Mouse (Mus musculus): Measurements from ENCODE around the gene Tnfaip1. TPM values are rescaled to one million over a fixed set of nuclear protein-coding genes. Genes with fewer than 3 reads are reported as not detected.
"Not testable (repeated sequence)": the region's sequence is repeated elsewhere in the genome, so short reads cannot be mapped to it uniquely, and the experiment has no call there.

Tnfaip1 gene
- polyA plus RNA-seq, 1 experiment from 2014 or later, result 85.1 TPM

GRCm38 (mm10) chr11:78547718-78548460 lies 11.8 kb upstream of the Tnfaip1 start:
- Histone ChIP-seq H3K4me3 (ENCODE audit: low read length) (no peak overlapping the region), H3K4me1 (replicated peaks; ENCODE audit: control insufficient read depth, insufficient read depth, low read length) (peaks cover 25% of the 10 kb centered on the region), H3K27ac (ENCODE audit: low read length) (no peak overlapping the region), H3K27me3 (ENCODE audit: control insufficient read depth, insufficient read depth, low read depth, low read length) (no peaks in the 10 kb centered on the region), H3K9me3 (ENCODE audit: control insufficient read depth, low read length) (no peaks in the 10 kb centered on the region), H3K36me3 (ENCODE audit: control insufficient read depth, insufficient read depth, low read length) (peaks cover 13% of the 10 kb centered on the region), H3K4me2 (ENCODE audit: low read depth, low read length) (no peak overlapping the region), H3K9ac (ENCODE audit: low read length) (no peak overlapping the region)
- WGBS, result 62% methylated on average over 2 of the region's 2 CpGs
- ATAC-seq (ENCODE audit: low read depth), result no peak

GRCm38 (mm10) chr11:78545181-78545580 lies 9.0 kb upstream of the Tnfaip1 start:
- H3K9me3 ChIP-seq (ENCODE audit: control insufficient read depth, low read length), result no peaks in the 10 kb centered on the region
- H3K4me1 ChIP-seq (replicated peaks; ENCODE audit: control insufficient read depth, insufficient read depth, low read length), result peaks cover 22% of the 10 kb centered on the region
- H3K27ac ChIP-seq (ENCODE audit: low read length), result no peak overlapping the region
- peaks cover 23% of the 10 kb centered on the region for H3K36me3 ChIP-seq (ENCODE audit: control insufficient read depth, insufficient read depth, low read length)
- H3K9ac ChIP-seq (ENCODE audit: low read length), result no peak overlapping the region
- WGBS, result 46% methylated on average over 8 of the region's 8 CpGs
- no peak for ATAC-seq (ENCODE audit: low read depth)
- no peak overlapping the region for H3K4me2 ChIP-seq (ENCODE audit: low read depth, low read length)
- H3K27me3 ChIP-seq (ENCODE audit: control insufficient read depth, insufficient read depth, low read depth, low read length), result no peaks in the 10 kb centered on the region
- no peak overlapping the region for H3K4me3 ChIP-seq (ENCODE audit: low read length)

GRCm38 (mm10) chr11:78544449-78545111 lies 8.4 kb upstream of the Tnfaip1 start:
- Histone ChIP-seq H3K27me3 (ENCODE audit: control insufficient read depth, insufficient read depth, low read depth, low read length) (no peaks in the 10 kb centered on the region), H3K27ac (ENCODE audit: low read length) (no peak overlapping the region), H3K4me1 (replicated peaks; ENCODE audit: control insufficient read depth, insufficient read depth, low read length) (peaks cover 16% of the 10 kb centered on the region), H3K9ac (ENCODE audit: low read length) (no peak overlapping the region), H3K36me3 (ENCODE audit: control insufficient read depth, insufficient read depth, low read length) (peaks cover 27% of the 10 kb centered on the region), H3K4me2 (ENCODE audit: low read depth, low read length) (no peak overlapping the region), H3K4me3 (ENCODE audit: low read length) (no peak overlapping the region), H3K9me3 (ENCODE audit: control insufficient read depth, low read length) (no peaks in the 10 kb centered on the region)
- no peak for ATAC-seq (ENCODE audit: low read depth)
- 90% methylated on average over 7 of the region's 7 CpGs for WGBS

- H3K27ac ChIP-seq (ENCODE audit: low read length), result no peak overlapping the region
These were observed 4.2 kb upstream of the Tnfaip1 start for GRCm38 (mm10) chr11:78540358-78540757.

GRCm38 (mm10) chr11:78536690-78537084 lies 555 bp upstream of the Tnfaip1 start:
- Histone ChIP-seq H3K9ac (ENCODE audit: low read length) (peak overlapping the region; percentile 89), H3K36me3 (ENCODE audit: control insufficient read depth, insufficient read depth, low read length) (peaks cover 14% of the 10 kb centered on the region), H3K27ac (ENCODE audit: low read length) (peak overlapping the region; percentile 79), H3K9me3 (ENCODE audit: control insufficient read depth, low read length) (no peaks in the 10 kb centered on the region), H3K4me1 (replicated peaks; ENCODE audit: control insufficient read depth, insufficient read depth, low read length) (peaks cover 21% of the 10 kb centered on the region), H3K27me3 (ENCODE audit: control insufficient read depth, insufficient read depth, low read depth, low read length) (no peaks in the 10 kb centered on the region), H3K4me3 (ENCODE audit: low read length) (peak overlapping the region; percentile 97), H3K4me2 (ENCODE audit: low read depth, low read length) (peak overlapping the region; percentile 92)
- WGBS, result under 1% methylated on average over 14 of the region's 14 CpGs
- ATAC-seq (ENCODE audit: low read depth), result peak; percentile 0; the same call in 1 of the 2 replicates

More at GRCm38 (mm10) chr11:78540358-78540757, 4.2 kb upstream of the Tnfaip1 start:
- H3K4me3 ChIP-seq (ENCODE audit: low read length), result no peak overlapping the region
- H3K36me3 ChIP-seq (ENCODE audit: control insufficient read depth, insufficient read depth, low read length), result peaks cover 27% of the 10 kb centered on the region
- H3K4me1 ChIP-seq (replicated peaks; ENCODE audit: control insufficient read depth, insufficient read depth, low read length), result peaks cover 12% of the 10 kb centered on the region
- ATAC-seq (ENCODE audit: low read depth), result no peak
- H3K27me3 ChIP-seq (ENCODE audit: control insufficient read depth, insufficient read depth, low read depth, low read length), result no peaks in the 10 kb centered on the region
- H3K9me3 ChIP-seq (ENCODE audit: control insufficient read depth, low read length), result no peaks in the 10 kb centered on the region
- H3K4me2 ChIP-seq (ENCODE audit: low read depth, low read length), result no peak overlapping the region
- no peak overlapping the region for H3K9ac ChIP-seq (ENCODE audit: low read length)
- 56% methylated on average over 3 of the region's 3 CpGs for WGBS

- no peaks in the 10 kb centered on the region for H3K27me3 ChIP-seq (ENCODE audit: control insufficient read depth, insufficient read depth, low read depth, low read length)
- peaks cover 24% of the 10 kb centered on the region for H3K4me1 ChIP-seq (replicated peaks; ENCODE audit: control insufficient read depth, insufficient read depth, low read length)
- peak overlapping the region; percentile 97 for H3K4me3 ChIP-seq (ENCODE audit: low read length)
- peaks cover 10% of the 10 kb centered on the region for H3K36me3 ChIP-seq (ENCODE audit: control insufficient read depth, insufficient read depth, low read length)
- peak; percentile 55 for ATAC-seq (ENCODE audit: low read depth)
- H3K4me2 ChIP-seq (ENCODE audit: low read depth, low read length), result peak overlapping the region; percentile 75
- no peaks in the 10 kb centered on the region for H3K9me3 ChIP-seq (ENCODE audit: control insufficient read depth, low read length)
- H3K27ac ChIP-seq (ENCODE audit: low read length), result peak overlapping the region; percentile 97
- under 1% methylated on average over 23 of the region's 23 CpGs for WGBS
- peak overlapping the region; percentile 92 for H3K9ac ChIP-seq (ENCODE audit: low read length)
These were observed 604 bp downstream of the Tnfaip1 start for GRCm38 (mm10) chr11:78535376-78536079.

GRCm38 (mm10) chr11:78534516-78534915 lies 1.6 kb downstream of the Tnfaip1 start:
- Histone ChIP-seq H3K9ac (ENCODE audit: low read length) (no peak overlapping the region; the same call in 1 of the 2 replicates), H3K27ac (ENCODE audit: low read length) (peak overlapping the region; percentile 97)

GRCm38 (mm10) chr11:78531515-78531914 lies 4.6 kb downstream of the Tnfaip1 start:
- Histone ChIP-seq H3K4me1 (replicated peaks; ENCODE audit: control insufficient read depth, insufficient read depth, low read length) (peaks cover 12% of the 10 kb centered on the region), H3K27ac (ENCODE audit: low read length) (peak overlapping the region; percentile 56), H3K36me3 (ENCODE audit: control insufficient read depth, insufficient read depth, low read length) (peaks cover 28% of the 10 kb centered on the region)
- not testable (repeated sequence) for H3K9me3 ChIP-seq (ENCODE audit: control insufficient read depth, low read length); H3K4me2 ChIP-seq (ENCODE audit: low read depth, low read length); ATAC-seq (ENCODE audit: low read depth); H3K27me3 ChIP-seq (ENCODE audit: control insufficient read depth, insufficient read depth, low read depth, low read length); H3K4me3 ChIP-seq (ENCODE audit: low read length); H3K9ac ChIP-seq (ENCODE audit: low read length)
- 90% methylated on average over 10 of the region's 10 CpGs for WGBS

More at GRCm38 (mm10) chr11:78534516-78534915, 1.6 kb downstream of the Tnfaip1 start:
- 52% methylated on average over 4 of the region's 4 CpGs for WGBS
- Histone ChIP-seq H3K9me3 (ENCODE audit: control insufficient read depth, low read length) (no peaks in the 10 kb centered on the region), H3K27me3 (ENCODE audit: control insufficient read depth, insufficient read depth, low read depth, low read length) (no peaks in the 10 kb centered on the region), H3K4me1 (replicated peaks; ENCODE audit: control insufficient read depth, insufficient read depth, low read length) (peaks cover 24% of the 10 kb centered on the region), H3K36me3 (ENCODE audit: control insufficient read depth, insufficient read depth, low read length) (peaks cover 6% of the 10 kb centered on the region), H3K4me3 (ENCODE audit: low read length) (peak overlapping the region; percentile 97), H3K4me2 (ENCODE audit: low read depth, low read length) (peak overlapping the region; percentile 75)
- no peak for ATAC-seq (ENCODE audit: low read depth)

GRCm38 (mm10) chr11:78531046-78531445 lies 5.1 kb downstream of the Tnfaip1 start:
- peaks cover 33% of the 10 kb centered on the region for H3K36me3 ChIP-seq (ENCODE audit: control insufficient read depth, insufficient read depth, low read length)
- H3K4me2 ChIP-seq (ENCODE audit: low read depth, low read length), result 0 out of 2 replicates have a peak overlapping the region, but pooled peaks have one; percentile 22
- H3K9me3 ChIP-seq (ENCODE audit: control insufficient read depth, low read length), result no peaks in the 10 kb centered on the region
- ATAC-seq (ENCODE audit: low read depth), result no peak
- WGBS, result 44% methylated on average over 6 of the region's 6 CpGs
- H3K4me1 ChIP-seq (replicated peaks; ENCODE audit: control insufficient read depth, insufficient read depth, low read length), result peaks cover 12% of the 10 kb centered on the region
- H3K9ac ChIP-seq (ENCODE audit: low read length), result no peak overlapping the region
- no peak overlapping the region for H3K4me3 ChIP-seq (ENCODE audit: low read length)
- no peaks in the 10 kb centered on the region for H3K27me3 ChIP-seq (ENCODE audit: control insufficient read depth, insufficient read depth, low read depth, low read length)
- peak overlapping the region; percentile 78 for H3K27ac ChIP-seq (ENCODE audit: low read length)
